Mouse (Mus musculus) gastrocnemius, adult 2 months (tissue): ENCODE data around the gene Zbtb22. TPM values are rescaled to one million over a fixed set of nuclear protein-coding genes. Genes with fewer than 3 reads are reported as not detected.
"Not testable (repeated sequence)": the region's sequence is repeated elsewhere in the genome, so short reads cannot be mapped to it uniquely, and the experiment has no call there.

Experiments used
- DNase-seq: peaks from one replicate; pipeline ENCODE4 v3.0.0; 2022
- H3K27ac ChIP-seq: fragments of 200-600 bp; 2 replicates; pipeline ENCODE4 v1.8.1; 2022; ENCODE audit warnings: mild to moderate bottlenecking
- H3K4me3 ChIP-seq: fragments of 200-600 bp; 2 replicates; pipeline ENCODE4 v1.8.1; 2022; ENCODE audit warnings: mild to moderate bottlenecking, moderate library complexity
- CTCF ChIP-seq: fragments of 200-600 bp; IDR thresholded peaks from 2 replicates; pipeline ENCODE4 v1.8.1; 2022; ENCODE audit warnings: antibody characterized with exemption, mild to moderate bottlenecking, moderate library complexity
- intact Hi-C: fragments of 180-260 bp; cut with DNase I; formaldehyde crosslinking; loops from one replicate; pipeline ENCODE4 v1.15.1; 2025
- total RNA-seq, 2 experiments: library from RNA; stranded (reverse); gene quantifications; 2 replicates each; pipeline ENCODE4 v1.2.3; 2021

Zbtb22 gene
- total RNA-seq, 2 experiments from 2014 or later = 14.5 to 14.8 TPM

- no peak overlapping the region for H3K4me3 ChIP-seq
- no peak for TF ChIP-seq CTCF
- intact Hi-C loops = no loop called here
- DNase-seq = peak; percentile 21
- H3K27ac ChIP-seq = no peak overlapping the region
These were observed 32.6 kb downstream of the Zbtb22 start for GRCm38 (mm10) chr17:33948090-33948904.

GRCm38 (mm10) chr17:33948905-33949537, 33.3 kb downstream of the Zbtb22 start:
- no peak for TF ChIP-seq CTCF
- H3K4me3 ChIP-seq = no peak overlapping the region
- no peak for DNase-seq
- H3K27ac ChIP-seq = no peak overlapping the region
- intact Hi-C loops = no loop called here

GRCm38 (mm10) chr17:33950131-33950625, 34.5 kb downstream of the Zbtb22 start:
- DNase-seq = peak; percentile 21
- peak overlapping the region; percentile 73 for H3K4me3 ChIP-seq
- intact Hi-C loops = no loop called here
- peak overlapping the region; percentile 85 for H3K27ac ChIP-seq
- TF ChIP-seq CTCF = no peak

- Histone ChIP-seq H3K27ac (peak within 1 kb of the TSS; percentile 85), H3K4me3 (peak within 1 kb of the TSS; percentile 73)
- TF ChIP-seq CTCF = no peak
- peak; percentile 83 for DNase-seq
- intact Hi-C loops = no loop called here
These were observed 35.6 kb downstream of the Zbtb22 start, which contains the start of gene B3galt4 for GRCm38 (mm10) chr17:33951021-33951946. TSS of gene B3galt4 (minus strand) at chr17:33951488.

- DNase-seq, H3K27ac ChIP-seq, intact Hi-C loops: not testable (repeated sequence)
- peak overlapping the region; percentile 73 for H3K4me3 ChIP-seq
These were observed 36.3 kb downstream of the Zbtb22 start for GRCm38 (mm10) chr17:33952015-33952414.

GRCm38 (mm10) chr17:33952879-33953278, 37.2 kb downstream of the Zbtb22 start:
- TF ChIP-seq CTCF = no peak
- Histone ChIP-seq H3K4me3 (no peak overlapping the region), H3K27ac (no peak overlapping the region)
- intact Hi-C loops = no loop called here
- no peak for DNase-seq

- intact Hi-C loops = no loop called here
- no peak overlapping the region for H3K27ac ChIP-seq
- no peak for TF ChIP-seq CTCF
These were observed 37.6 kb downstream of the Zbtb22 start for GRCm38 (mm10) chr17:33953310-33953709.

GRCm38 (mm10) chr17:33953961-33954565, 38.4 kb downstream of the Zbtb22 start:
- no peak for DNase-seq

More at GRCm38 (mm10) chr17:33953310-33953709, 37.6 kb downstream of the Zbtb22 start:
- no peak for DNase-seq
- H3K4me3 ChIP-seq = no peak overlapping the region

GRCm38 (mm10) chr17:33954646-33955554, 39.2 kb downstream of the Zbtb22 start:
- TF ChIP-seq CTCF = no peak
- H3K27ac ChIP-seq = peak overlapping the region; percentile 98
- DNase-seq = peak; percentile 66
- intact Hi-C loops = loop anchor here (2.0 to 5.0 kb wide), 2 partner anchors 14 to 67 kb away; partner anchors contain the start of genes Pfdn6, Ring1 and Wdr46
- H3K4me3 ChIP-seq = peak overlapping the region; percentile 92

More at GRCm38 (mm10) chr17:33953961-33954565, 38.4 kb downstream of the Zbtb22 start:
- H3K27ac ChIP-seq = peak overlapping the region; percentile 98
- intact Hi-C loops = loop anchor here (2.0 kb wide), 1 partner anchor 13 kb away; the partner anchor contains the start of genes Pfdn6 and Wdr46
- TF ChIP-seq CTCF = no peak
- peak overlapping the region; percentile 92 for H3K4me3 ChIP-seq

- no peak for TF ChIP-seq CTCF
- H3K4me3 ChIP-seq = peak within 1 kb of the TSS; percentile 92
- peak within 1 kb of the TSS; percentile 98 for H3K27ac ChIP-seq
- intact Hi-C loops = loop anchor here (2.0 to 5.0 kb wide), 2 partner anchors 15 to 67 kb away; partner anchors contain the start of genes Pfdn6, Ring1 and Wdr46
- peak; percentile 92 for DNase-seq
These were observed 40.0 kb downstream of the Zbtb22 start, which contains the start of the genes Vps52 and Rps18 for GRCm38 (mm10) chr17:33955555-33956214. TSS of gene Vps52 (plus strand) at chr17:33955812. TSS of gene Rps18 (minus strand) at chr17:33956001.
